ENCODE assay signal across 21 mouse cellular contexts in genomic region chr4:148395875-148396274, GRCm38 (mm10).
"Had no signal": no experiment of that assay in that cellular context is flagged by ENCODE, and none has a peak within 500 bp of the region (broad histone marks: within the 10 kb centered on the region; RNA-seq: fewer than 3 reads in every experiment).

No protein-coding gene starts in this region.

- H3K4me3 ChIP-seq: kidney, embryonic 15.5 days; left cerebral cortex, adult 2 months; limb, embryonic 13.5 days; liver, embryonic 12.5 days; liver, embryonic 15.5 days; lung, embryonic 15.5 days; megakaryocyte, embryonic 14.5 days; midbrain, embryonic 10.5 days; midbrain, embryonic 13.5 days; myocyte; neural tube, embryonic 12.5 days had no signal

- H3K27ac ChIP-seq: kidney, embryonic 15.5 days; left cerebral cortex, adult 2 months; limb, embryonic 13.5 days; liver, embryonic 12.5 days; liver, embryonic 15.5 days; lung, embryonic 15.5 days; midbrain, embryonic 13.5 days; neural tube, embryonic 12.5 days had no signal

- H3K9ac ChIP-seq: kidney, embryonic 15.5 days; limb, embryonic 13.5 days; liver, embryonic 12.5 days; liver, embryonic 15.5 days; lung, embryonic 15.5 days; midbrain, embryonic 13.5 days; neural tube, embryonic 12.5 days had no signal

- H3K4me2 ChIP-seq: kidney, embryonic 15.5 days; limb, embryonic 13.5 days; liver, embryonic 12.5 days; liver, embryonic 15.5 days; lung, embryonic 15.5 days; midbrain, embryonic 13.5 days; neural tube, embryonic 12.5 days had no signal

- DNase-seq: kidney, postnatal 10 days; kidney, postnatal 36 days; layer of hippocampus, postnatal 36 days; liver; lung, adult 18-20 months; lung, postnatal 10 days; lung, postnatal 36 days; thymus, adult 18-20 months; thymus, postnatal 36 days had no signal

- H3K9me3 ChIP-seq: kidney, embryonic 15.5 days; limb, embryonic 13.5 days; liver, embryonic 12.5 days; liver, embryonic 15.5 days; lung, embryonic 15.5 days; midbrain, embryonic 10.5 days; midbrain, embryonic 13.5 days had no signal

- H3K27me3 ChIP-seq: liver, embryonic 15.5 days; lung, embryonic 15.5 days; neural tube, embryonic 12.5 days had no signal

- H3K36me3 ChIP-seq: kidney, embryonic 15.5 days; limb, embryonic 13.5 days; liver, embryonic 12.5 days; liver, embryonic 15.5 days; lung, embryonic 15.5 days; midbrain, embryonic 10.5 days; midbrain, embryonic 13.5 days; neural tube, embryonic 12.5 days had no signal

- H3K4me1 ChIP-seq: limb, embryonic 13.5 days; liver, embryonic 12.5 days; liver, embryonic 15.5 days; lung, embryonic 15.5 days; megakaryocyte, embryonic 14.5 days had no signal

- ATAC-seq: liver, embryonic 12.5 days; midbrain, embryonic 13.5 days; midbrain, embryonic 16.5 days had no signal
